Mouse (Mus musculus) hindbrain, embryonic 10.5 days (tissue): ENCODE measurements at regions not wholly inside any gene's neighbourhood (a gene's known extent, or its start where the extent isn't known, plus 50 kb on each side); places are given as distances from the start of the nearest gene placed in this dataset.

ENCODE experiments used
- DNase-seq: peaks from one replicate; pipeline ENCODE4 v3.0.0-alpha.2; 2017; ENCODE audit warnings: low spot score
- H3K27ac ChIP-seq: fragments of 300-500 bp; sonication (generic); 2 replicates; pipeline ENCODE4 v1.5.1; 2016; ENCODE audit warnings: mild to moderate bottlenecking, moderate library complexity
- H3K27me3 ChIP-seq: fragments of 300-500 bp; sonication (generic); 2 replicates; pipeline ENCODE4 v1.6.1; 2016; ENCODE audit warnings: mild to moderate bottlenecking; ENCODE audit not compliant: poor library complexity, insufficient read depth, severe bottlenecking
- H3K36me3 ChIP-seq: fragments of 300-500 bp; sonication (generic); 2 replicates; pipeline ENCODE4 v1.6.1; 2016; ENCODE audit warnings: mild to moderate bottlenecking, moderate library complexity
- H3K4me1 ChIP-seq: fragments of 300-500 bp; sonication (generic); replicated peaks from 2 replicates; pipeline ENCODE4 v1.6.1; 2016; ENCODE audit warnings: mild to moderate bottlenecking
- H3K4me3 ChIP-seq: fragments of 300-500 bp; sonication (generic); 2 replicates; pipeline ENCODE4 v1.5.1; 2016; ENCODE audit warnings: mild to moderate bottlenecking, moderate library complexity
- H3K9me3 ChIP-seq: fragments of 300-500 bp; sonication (generic); 2 replicates; pipeline ENCODE4 v1.6.1; 2016; ENCODE audit warnings: mild to moderate bottlenecking, moderate library complexity
- WGBS: fragments of 180-500 bp; shearing (Covaris S2); methylation state at CpG from one replicate; pipeline ENCODE4 v1.1.7; 2016; 5-methylcytosine and 5-hydroxymethylcytosine counted together

DNA sequence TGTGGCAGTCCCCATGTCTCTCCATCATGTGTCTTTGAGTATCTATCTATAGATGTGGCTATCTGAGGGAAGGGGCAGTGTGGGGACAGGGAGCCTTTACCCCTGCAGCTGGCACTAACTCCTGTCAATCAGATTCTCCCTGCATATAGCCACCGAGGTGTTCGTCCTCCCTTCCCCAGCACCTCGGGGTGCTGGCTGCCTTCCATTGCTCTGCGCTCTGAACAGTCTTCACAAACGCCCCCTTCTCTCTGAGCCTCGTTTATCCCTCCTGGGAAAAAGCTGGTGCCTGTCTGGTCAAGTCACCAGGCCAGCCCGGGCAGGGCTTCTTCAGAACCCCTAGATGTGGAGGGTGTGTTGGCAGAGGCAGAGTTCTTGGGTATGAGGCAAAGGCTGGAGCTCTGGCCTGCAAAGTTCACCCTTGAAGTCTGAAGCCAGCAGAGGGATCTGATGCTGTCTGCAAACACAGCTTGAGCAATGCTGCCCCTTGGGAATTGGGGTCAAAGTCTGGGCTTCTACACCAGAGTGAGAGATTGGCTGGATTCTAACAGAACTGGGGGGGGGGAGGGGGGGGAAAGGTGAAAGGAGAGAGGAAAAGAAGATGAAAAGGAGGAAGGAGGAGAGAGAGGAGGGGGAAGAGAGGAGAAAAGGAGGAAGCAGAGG is 175.5 kb upstream of the Igsf21 start:
- Histone ChIP-seq H3K36me3 (no peaks in the 10 kb centered on the region), H3K27ac (no peak overlapping the region), H3K4me3 (no peak overlapping the region), H3K9me3 (no peaks in the 10 kb centered on the region), H3K4me1 (peaks cover 13% of the 10 kb centered on the region; the same call in 1 of the 2 replicates), H3K27me3 (no peaks in the 10 kb centered on the region)
- 75% methylated on average over 7 of the region's 7 CpGs for WGBS
- DNase-seq, result no peak

DNA sequence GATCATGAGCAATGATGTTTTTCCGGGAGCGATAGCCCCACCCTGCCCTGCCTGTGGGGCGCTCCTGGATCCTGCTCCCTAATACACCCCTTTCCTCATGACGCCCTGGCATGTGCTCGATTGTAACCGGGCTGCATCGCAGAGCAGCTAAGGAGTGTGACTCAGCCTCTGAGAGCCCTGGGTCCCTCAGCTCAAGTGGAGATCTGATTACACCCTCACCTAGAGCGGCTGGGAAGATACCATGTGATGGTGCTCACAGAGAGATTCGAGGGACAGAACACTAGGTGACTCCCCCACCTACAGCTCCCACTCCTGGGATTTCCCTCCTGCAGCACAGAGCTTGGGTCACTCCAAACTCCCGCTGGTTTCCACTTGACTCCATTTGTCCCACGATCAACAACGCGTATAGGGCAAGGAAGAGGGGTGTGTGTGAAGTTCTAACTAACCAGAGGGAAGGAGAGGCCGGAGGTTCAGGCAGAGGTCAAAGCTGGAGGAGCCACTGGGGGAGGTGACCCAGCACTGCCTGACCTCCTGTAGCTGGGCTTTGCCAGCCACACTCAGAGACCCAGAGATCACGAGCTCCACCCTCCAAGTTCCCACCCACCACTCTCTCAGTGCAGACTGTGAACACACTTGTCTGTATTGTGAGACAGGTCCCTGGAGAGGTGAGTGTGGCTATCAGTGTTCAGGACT is 173.3 kb upstream of the Igsf21 start:
- H3K27me3 ChIP-seq, result no peaks in the 10 kb centered on the region
- WGBS, result 68% methylated on average over 15 of the region's 15 CpGs
- no peak for DNase-seq
- H3K4me1 ChIP-seq, result peaks cover 13% of the 10 kb centered on the region; the same call in 1 of the 2 replicates
- no peak overlapping the region for H3K27ac ChIP-seq
- H3K36me3 ChIP-seq, result no peaks in the 10 kb centered on the region
- H3K9me3 ChIP-seq, result no peaks in the 10 kb centered on the region
- H3K4me3 ChIP-seq, result no peak overlapping the region

DNA sequence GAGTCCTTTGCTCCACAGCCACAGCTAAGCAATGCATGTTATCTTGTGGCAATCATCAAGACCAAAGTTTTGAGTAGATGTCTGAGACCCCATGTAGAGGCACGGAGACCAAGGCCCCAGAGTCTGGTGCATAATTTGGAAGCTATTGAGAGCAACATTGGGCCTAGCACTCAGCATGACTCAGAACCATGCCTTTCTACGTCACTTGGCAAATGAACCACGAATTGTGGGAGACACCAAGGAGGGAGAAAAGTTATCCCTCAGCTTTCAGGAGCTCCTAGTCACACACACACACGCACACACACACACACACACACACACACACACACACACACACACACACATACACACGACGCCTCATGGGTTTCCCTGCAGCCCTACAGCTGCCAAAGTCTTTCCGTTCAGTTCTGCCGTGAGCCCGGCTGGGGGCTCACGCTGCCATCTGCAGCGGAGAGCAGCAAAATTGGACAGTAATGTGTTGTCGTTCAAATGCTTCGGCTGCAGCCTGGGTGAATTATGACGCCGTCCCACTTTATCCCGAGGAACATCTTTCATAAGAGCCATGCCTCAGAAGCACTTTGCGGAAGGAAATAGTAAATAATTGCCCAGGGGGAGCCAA is 165.8 kb upstream of the Igsf21 start:
- WGBS, result 86% methylated on average over 17 of the region's 17 CpGs
- H3K27ac ChIP-seq, result no peak overlapping the region

DNA sequence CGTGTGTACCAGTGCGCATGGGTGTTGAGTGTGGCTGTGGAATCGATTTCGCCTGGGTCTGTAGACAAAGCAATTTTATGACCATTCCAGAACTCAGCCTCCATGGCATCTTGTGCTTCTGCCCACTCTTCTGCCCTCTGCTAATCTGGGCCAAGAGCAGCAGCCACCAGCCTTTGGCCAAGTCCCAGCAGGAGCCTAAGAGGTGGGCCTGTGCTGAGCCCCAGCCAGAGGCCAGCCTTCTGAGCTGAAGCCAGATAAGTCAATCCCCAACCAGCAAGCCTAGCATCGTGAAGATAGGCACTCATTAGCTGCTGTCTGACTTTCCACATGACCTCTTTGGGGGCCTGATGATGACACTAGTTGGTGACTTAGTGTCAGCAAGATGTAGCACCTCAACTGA is 161.9 kb upstream of the Igsf21 start:
- H3K4me3 ChIP-seq, result no peak overlapping the region
- peaks cover 19% of the 10 kb centered on the region for H3K4me1 ChIP-seq
- no peaks in the 10 kb centered on the region for H3K36me3 ChIP-seq
- 90% methylated on average over 5 of the region's 5 CpGs for WGBS
- no peaks in the 10 kb centered on the region for H3K27me3 ChIP-seq
- no peak overlapping the region for H3K27ac ChIP-seq
- no peaks in the 10 kb centered on the region for H3K9me3 ChIP-seq
- DNase-seq, result no peak

More for the DNA sequence above, 165.8 kb upstream of the Igsf21 start:
- no peaks in the 10 kb centered on the region for H3K9me3 ChIP-seq
- no peaks in the 10 kb centered on the region for H3K4me1 ChIP-seq
- no peak overlapping the region for H3K4me3 ChIP-seq
- no peaks in the 10 kb centered on the region for H3K36me3 ChIP-seq
- DNase-seq, result no peak
- no peaks in the 10 kb centered on the region for H3K27me3 ChIP-seq

DNA sequence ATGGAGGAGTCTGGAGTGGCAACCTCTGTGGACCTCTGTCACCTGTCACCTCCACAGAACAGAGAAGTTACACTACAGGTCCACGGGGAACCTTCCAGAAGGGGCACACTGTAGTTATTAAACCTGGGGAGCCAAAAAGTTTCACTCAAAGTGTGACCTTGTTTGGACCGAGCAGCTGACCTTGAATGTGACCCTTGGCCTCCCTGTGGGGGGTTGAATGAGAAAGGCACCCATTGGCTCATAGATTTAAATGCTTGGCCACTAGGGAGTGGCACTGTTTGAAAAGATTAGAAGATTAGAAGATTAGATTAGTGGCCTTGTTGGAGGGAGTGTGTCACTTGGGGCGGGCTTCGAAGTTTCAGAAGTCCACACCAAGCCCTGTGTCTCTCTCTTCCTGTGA is 160.3 kb upstream of the Igsf21 start:
- Histone ChIP-seq H3K4me1 (peaks cover 19% of the 10 kb centered on the region), H3K27ac (peak overlapping the region; percentile 86), H3K36me3 (no peaks in the 10 kb centered on the region), H3K27me3 (no peaks in the 10 kb centered on the region), H3K9me3 (no peaks in the 10 kb centered on the region), H3K4me3 (0 out of 2 replicates have a peak overlapping the region, but pooled peaks have one; percentile 10)
- DNase-seq, result no peak
- 81% methylated on average over 4 of the region's 4 CpGs for WGBS

DNA sequence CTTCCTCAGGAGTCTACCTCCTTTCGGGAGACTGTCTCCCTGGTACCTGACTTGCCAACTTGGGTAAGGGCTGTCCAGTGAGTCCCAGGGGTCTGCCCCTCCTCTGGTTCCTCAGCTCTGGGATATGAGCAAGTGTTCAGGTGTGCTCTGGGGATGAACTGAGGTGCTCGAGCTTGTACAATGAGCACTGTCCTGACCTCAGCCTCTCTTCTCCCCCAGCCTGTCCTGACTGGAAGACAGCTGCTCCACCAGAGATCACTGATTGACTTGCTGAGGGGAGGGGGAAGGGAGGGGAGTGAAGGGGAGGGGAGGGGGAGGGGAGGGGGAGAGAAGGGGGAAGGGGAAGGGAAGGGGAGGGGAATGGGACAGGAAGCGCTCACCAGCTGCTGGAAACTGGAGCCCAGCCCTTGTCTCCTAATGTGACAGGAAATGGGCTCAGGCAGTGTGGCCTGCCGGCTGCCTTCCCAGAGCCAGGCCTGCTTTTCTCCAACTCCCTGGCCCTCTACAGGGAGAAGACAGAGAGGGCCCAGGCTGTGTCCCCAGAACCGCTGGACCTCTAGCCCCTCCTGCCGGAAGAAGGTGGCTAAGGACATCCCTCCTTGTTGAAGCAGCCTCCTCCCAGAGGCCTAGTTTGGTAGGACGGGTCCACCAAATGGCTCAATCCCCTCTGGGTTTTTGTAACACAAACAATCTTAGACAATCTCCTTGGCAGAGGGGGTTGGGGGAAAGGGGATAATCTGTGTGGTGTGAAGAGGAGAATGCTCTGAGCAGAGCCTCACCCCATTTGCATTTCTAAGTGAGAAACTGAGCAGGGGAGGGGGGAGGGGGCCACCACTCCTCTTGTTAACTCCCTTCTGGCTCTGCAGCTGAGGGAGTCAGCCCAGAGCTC is 159.7 kb upstream of the Igsf21 start:
- Histone ChIP-seq H3K4me3 (0 out of 2 replicates have a peak overlapping the region, but pooled peaks have one; percentile 11), H3K27me3 (no peaks in the 10 kb centered on the region), H3K27ac (peak overlapping the region; percentile 86), H3K9me3 (no peaks in the 10 kb centered on the region), H3K4me1 (peaks cover 19% of the 10 kb centered on the region), H3K36me3 (no peaks in the 10 kb centered on the region)
- DNase-seq, result peak; percentile 78
- 20% methylated on average over 7 of the region's 7 CpGs for WGBS

DNA sequence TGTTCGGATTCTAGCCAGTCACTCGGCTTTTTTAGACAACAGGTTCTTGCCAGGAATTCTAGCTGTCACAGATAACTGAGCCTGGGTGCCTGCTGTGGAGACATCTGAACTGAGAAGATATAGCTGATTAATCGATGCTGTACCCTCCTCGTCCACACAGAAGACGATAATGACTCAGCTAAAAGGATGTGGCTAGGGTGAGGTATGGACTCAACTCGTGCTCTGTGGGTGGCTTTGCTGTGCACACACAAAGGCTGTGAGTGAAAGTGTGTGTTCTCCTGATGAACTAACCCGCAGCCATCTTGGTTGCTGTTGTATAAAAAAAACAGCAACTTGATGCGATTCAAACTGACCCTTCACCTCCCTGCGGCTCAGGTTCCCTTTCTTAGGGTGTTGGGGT is 158.8 kb upstream of the Igsf21 start:
- no peak for DNase-seq
- Histone ChIP-seq H3K4me1 (peaks cover 19% of the 10 kb centered on the region), H3K36me3 (no peaks in the 10 kb centered on the region), H3K27me3 (no peaks in the 10 kb centered on the region), H3K27ac (peak overlapping the region; percentile 86; the same call in 1 of the 2 replicates), H3K4me3 (no peak overlapping the region), H3K9me3 (no peaks in the 10 kb centered on the region)
- WGBS, result 82% methylated on average over 9 of the region's 9 CpGs

DNA sequence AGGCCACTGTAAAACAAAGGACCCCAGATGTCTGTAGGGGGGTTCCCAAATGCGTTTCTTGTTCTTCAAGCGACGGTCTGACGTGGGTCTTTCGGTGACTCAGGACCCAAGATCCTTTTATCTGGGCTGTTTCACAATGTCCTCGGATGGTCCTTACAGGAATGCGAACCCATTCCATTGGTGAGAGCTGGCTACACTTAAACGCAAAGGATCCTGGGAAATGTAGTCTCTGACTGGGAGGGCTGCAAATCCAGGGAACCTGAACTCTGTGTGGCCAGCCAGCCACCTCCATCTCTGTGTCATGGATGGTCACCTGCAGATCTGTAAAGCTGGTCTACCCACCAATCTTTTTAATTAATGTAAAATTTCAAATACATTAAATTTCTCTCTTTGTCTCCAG is 156.5 kb upstream of the Igsf21 start:
- 43% methylated on average over 8 of the region's 8 CpGs for WGBS
- DNase-seq, result no peak
- Histone ChIP-seq H3K4me1 (peaks cover 19% of the 10 kb centered on the region), H3K4me3 (no peak overlapping the region), H3K27me3 (no peaks in the 10 kb centered on the region), H3K36me3 (no peaks in the 10 kb centered on the region), H3K9me3 (no peaks in the 10 kb centered on the region), H3K27ac (no peak overlapping the region)

DNA sequence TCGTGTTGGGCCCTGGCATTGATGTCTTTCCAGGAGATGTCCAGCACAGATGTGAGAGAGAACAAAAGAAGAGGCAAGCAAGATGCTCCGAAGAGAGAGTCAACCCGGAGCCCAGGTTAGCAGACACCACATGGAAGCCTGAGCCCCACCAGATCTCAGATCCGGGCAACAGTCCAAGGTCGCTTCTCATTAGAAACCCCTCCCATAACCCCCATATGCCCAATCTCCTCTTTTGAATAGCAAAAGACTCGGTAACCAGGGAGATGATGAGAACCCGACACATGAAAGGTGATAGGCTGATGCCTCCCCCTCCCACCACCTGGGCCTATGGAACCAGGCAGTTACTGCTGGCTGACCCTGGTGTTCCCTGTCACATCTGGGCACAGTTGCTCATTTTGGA is 155.7 kb upstream of the Igsf21 start:
- Histone ChIP-seq H3K27me3 (no peaks in the 10 kb centered on the region), H3K27ac (no peak overlapping the region), H3K4me1 (peaks cover 19% of the 10 kb centered on the region), H3K36me3 (no peaks in the 10 kb centered on the region), H3K9me3 (no peaks in the 10 kb centered on the region), H3K4me3 (no peak overlapping the region)
- no peak for DNase-seq
- WGBS, result 82% methylated on average over 7 of the region's 7 CpGs

DNA sequence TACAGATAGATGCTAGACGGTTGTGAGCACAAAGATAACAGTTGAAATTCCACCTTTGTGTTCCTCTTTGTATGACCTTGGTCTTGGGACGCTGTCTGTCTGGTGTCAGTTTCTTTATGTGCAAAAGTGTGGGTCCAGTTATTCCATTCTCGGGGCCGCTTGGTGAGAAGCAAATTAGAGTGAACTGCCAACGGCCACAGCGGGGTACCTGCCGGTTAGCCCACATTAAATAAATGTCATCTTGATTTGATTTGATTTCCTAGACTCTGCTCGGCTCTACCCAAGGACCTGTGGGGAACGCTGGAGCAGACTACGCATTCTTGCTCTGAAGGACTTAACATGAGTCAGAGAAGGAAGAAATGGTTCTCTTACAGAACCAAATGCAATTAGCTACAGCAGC is 155.0 kb upstream of the Igsf21 start:
- H3K9me3 ChIP-seq, result no peaks in the 10 kb centered on the region
- H3K27ac ChIP-seq, result no peak overlapping the region
- peaks cover 13% of the 10 kb centered on the region for H3K4me1 ChIP-seq
- no peak overlapping the region for H3K4me3 ChIP-seq
- no peaks in the 10 kb centered on the region for H3K27me3 ChIP-seq
- no peak for DNase-seq
- H3K36me3 ChIP-seq, result no peaks in the 10 kb centered on the region
- 90% methylated on average over 10 of the region's 10 CpGs for WGBS

DNA sequence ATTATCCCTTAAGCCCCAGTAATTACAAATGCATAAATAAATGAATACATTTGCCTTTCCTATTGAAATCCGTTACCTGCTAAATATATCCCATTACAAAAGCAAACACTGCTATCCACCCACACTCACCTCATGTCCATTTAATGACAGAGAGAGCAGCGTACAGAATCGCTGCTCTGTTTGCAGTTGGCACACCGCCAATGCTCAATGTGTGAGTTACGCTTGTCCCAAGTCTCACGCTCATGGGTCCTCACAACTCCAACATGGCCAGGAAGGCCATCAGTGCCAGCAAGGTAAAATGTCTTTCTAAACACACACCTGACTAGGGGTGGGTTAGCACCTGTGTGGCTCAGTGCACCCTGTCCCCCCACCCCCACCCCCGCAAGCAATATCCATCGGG is 150.0 kb upstream of the Igsf21 start:
- Histone ChIP-seq H3K4me1 (0 out of 2 replicates have a peak, but pooled peaks cover 6% of the 10 kb centered on the region), H3K27me3 (no peaks in the 10 kb centered on the region), H3K36me3 (no peaks in the 10 kb centered on the region), H3K4me3 (no peak overlapping the region), H3K9me3 (no peaks in the 10 kb centered on the region), H3K27ac (no peak overlapping the region)
- 89% methylated on average over 8 of the region's 8 CpGs for WGBS
- no peak for DNase-seq

DNA sequence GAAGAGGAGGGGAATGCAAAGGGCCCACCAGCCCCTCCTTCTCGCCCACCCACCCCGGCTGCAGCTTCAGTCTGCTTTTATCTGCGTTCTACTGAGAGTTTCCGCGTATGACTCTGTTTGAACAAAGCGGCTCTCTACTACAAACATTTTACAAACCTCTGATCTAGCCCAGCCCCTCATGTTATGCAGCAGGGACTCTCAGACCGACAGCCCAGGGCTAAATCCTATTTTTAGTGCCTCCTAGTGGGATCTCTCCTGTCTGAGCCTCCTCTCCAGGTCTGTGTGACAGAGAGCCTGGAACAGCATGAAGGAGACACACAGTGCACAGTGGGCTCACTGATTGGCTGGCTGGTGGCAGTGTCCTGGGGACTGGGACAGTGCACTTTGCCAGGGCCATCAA is 145.7 kb upstream of the Igsf21 start:
- Histone ChIP-seq H3K27ac (no peak overlapping the region), H3K4me3 (no peak overlapping the region), H3K27me3 (no peaks in the 10 kb centered on the region), H3K9me3 (no peaks in the 10 kb centered on the region), H3K36me3 (no peaks in the 10 kb centered on the region), H3K4me1 (peaks cover 12% of the 10 kb centered on the region)
- DNase-seq, result no peak
- WGBS, result 60% methylated on average over 7 of the region's 7 CpGs
